Mouse (Mus musculus): ENCODE measurements around the gene Gm8206.
A peak's percentile ranks its signal among the peaks of the same experiment; 100 is the strongest.
"Not testable (repeated sequence)": the region's sequence is repeated elsewhere in the genome, so short reads cannot be mapped to it uniquely, and the experiment has no call there.

Gene Gm8206

DNA sequence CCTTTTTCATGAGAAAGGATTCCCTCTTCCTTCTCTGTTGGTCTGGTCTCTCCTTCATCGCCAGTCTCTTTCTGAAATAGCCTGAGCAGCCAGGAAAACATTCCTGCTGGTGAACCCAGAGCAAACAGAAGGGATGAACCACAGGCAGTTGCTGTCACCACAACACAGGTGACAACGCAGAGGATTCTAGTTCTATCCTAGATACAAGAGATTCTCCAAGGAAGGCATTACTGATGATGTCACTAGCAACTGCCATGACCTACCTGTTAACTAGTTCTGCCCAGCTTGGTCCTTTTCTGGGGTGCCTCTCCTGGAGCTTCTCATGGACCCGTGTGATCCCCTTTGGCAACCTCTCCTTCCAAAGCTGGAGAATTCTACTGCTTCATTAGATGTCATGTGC lies at the start of gene Gm8206:
Gene Gm8206 (minus strand): TSS at position 101 of the 400 bp plus-strand sequence.
- not testable (repeated sequence) for DNase-seq (ENCODE audit: low read depth, low spot score)

GRCm38 (mm10) chr14:6125707-6126106 lies 32.0 kb upstream of the Gm8206 start, which contains the start of gene Gm3476:
Gm3476 (minus strand) TSS chr14:6125807.
- DNase-seq (ENCODE audit: low read depth, low spot score): not testable (repeated sequence)

DNA sequence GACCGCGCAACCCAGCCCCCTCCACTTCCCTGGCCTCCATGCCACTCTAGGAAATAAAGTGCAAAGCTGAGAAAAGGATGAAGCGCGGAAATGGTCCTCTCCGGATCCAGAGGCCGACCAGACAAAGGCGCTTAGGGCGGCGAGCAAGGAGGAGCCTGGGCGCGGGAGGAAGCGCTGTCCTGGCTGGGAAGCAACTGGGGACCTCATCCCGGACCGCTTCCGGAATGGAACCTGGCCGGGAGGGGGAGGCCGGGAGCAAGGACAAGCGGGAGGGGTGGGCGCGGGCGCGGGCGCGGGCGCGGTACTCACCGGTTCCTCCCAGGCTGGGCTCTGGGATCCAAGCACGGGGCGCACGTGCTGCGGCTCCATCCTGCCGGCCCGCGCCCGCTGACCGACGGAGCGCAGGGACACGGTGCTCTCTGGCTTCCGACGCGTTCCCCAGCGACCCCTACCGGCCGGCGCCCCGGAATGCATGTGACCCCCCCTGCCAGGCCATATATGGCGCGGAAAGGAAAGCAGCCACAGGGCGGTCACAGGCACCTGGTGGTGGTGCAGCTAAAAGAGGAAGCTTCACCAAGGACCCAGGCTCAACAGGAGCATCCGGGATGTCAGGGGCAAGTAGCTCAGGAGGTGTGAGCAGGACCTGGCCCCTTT lies 14.7 kb upstream of the Gm8206 start, which contains the start of gene Gm3468:
Gene Gm3468 (minus strand): TSS at position 394 of the 654 bp plus-strand sequence.
- DNase-seq (ENCODE audit: low read depth, low spot score): peak; percentile 71

- not testable (repeated sequence) for DNase-seq (ENCODE audit: low read depth, low spot score)
Measured at GRCm38 (mm10) chr14:6107500-6107899, 13.8 kb upstream of the Gm8206 start.

DNA sequence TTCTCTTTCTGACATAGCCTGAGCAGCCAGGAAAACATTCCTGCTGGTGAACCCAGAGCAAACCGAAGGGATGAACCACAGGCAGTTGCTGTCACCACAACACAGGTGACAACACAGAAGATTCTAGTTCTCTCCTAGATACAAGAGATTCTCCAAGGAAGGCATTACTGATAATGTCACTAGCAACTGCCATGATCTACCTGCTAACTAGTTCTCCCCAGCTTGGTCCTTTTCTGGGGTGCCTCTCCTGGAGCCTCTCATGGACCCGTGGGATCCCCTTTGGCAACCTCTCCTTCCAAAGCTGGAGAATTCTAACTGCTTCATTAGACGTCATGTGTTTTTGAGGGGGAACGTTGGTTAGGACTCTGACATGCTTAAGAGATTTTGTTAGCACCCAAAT lies 35.6 kb downstream of the Gm8206 start, which contains the start of gene Gm6337:
Gene Gm6337 (minus strand): TSS at position 101 of the 400 bp plus-strand sequence.
- DNase-seq (ENCODE audit: low read depth, low spot score): not testable (repeated sequence)

DNA sequence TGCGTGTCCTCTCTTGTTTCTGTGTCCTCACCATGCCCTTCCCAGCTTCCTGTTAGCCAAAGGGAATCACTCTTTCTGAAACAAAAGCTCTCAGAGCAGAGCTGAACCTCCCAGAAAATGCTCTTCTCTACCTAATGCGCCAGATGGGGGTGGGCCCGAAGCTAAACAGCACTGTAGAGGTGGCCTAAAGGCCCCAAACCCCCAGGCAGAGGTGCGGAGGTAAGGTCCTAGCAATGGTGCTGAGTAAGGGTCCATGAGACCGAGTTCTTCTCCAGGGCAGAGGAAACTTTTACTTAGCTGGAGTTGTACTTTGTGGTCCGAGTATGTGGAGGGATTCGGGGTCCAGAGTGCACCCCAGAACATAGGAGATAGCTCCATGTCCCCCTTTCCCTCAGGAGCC lies 106.6 kb downstream of the Gm8206 start:
- not testable (repeated sequence) for DNase-seq (ENCODE audit: low read depth, low spot score)

DNA sequence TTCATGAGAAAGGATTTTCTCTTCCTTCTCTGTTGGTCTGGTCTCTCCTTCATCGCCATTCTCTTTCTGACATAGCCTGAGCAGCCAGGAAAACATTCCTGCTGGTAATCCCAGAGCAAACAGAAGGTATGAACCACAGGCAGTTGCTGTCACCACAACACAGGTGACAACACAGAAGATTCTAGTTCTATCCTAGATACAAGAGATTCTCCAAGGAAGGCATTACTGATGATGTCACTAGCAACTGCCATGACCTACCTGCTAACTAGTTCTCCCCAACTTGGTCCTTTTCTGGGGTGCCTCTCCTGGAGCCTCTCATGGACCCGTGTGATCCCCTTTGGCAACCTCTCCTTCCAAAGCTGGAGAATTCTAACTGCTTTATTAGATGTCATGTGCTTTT lies 114.7 kb downstream of the Gm8206 start, which contains the start of gene Gm3453:
Gene Gm3453 (minus strand): TSS at position 101 of the 400 bp plus-strand sequence.
- DNase-seq (ENCODE audit: low read depth, low spot score): not testable (repeated sequence)
